Mouse (Mus musculus): ENCODE data around the gene Fbxo22. TPM values are rescaled to one million over a fixed set of nuclear protein-coding genes. Genes with fewer than 3 reads are reported as not detected.
"Not testable (repeated sequence)": the region's sequence is repeated elsewhere in the genome, so short reads cannot be mapped to it uniquely, and the experiment has no call there.

The Fbxo22 gene
- polyA plus RNA-seq, 1 experiment from 2014 or later = 73.6 TPM

- WGBS = 77% methylated on average over 3 of the region's 3 CpGs
- ATAC-seq (ENCODE audit: insufficient number of reproducible peaks, low FRiP score, low TSS enrichment, low read depth) = no peak
- no peak overlapping the region for H3K4me2 ChIP-seq (ENCODE audit: low read depth, severe bottlenecking)
- H3K9ac ChIP-seq (ENCODE audit: low read length) = no peak overlapping the region
- H3K27me3 ChIP-seq (ENCODE audit: control insufficient read depth, insufficient read depth, low read length) = no peaks in the 10 kb centered on the region
- H3K4me1 ChIP-seq (ENCODE audit: control insufficient read depth, insufficient read depth, low read length) = no peaks in the 10 kb centered on the region
- no peak for DNase-seq (ENCODE audit: low spot score)
- H3K27ac ChIP-seq (replicated peaks; ENCODE audit: low read depth, low read length) = no peak overlapping the region
- no peak overlapping the region for H3K4me3 ChIP-seq (ENCODE audit: low read depth, low read length)
- H3K36me3 ChIP-seq (ENCODE audit: control insufficient read depth, insufficient read depth, low read length) = no peaks in the 10 kb centered on the region
- H3K9me3 ChIP-seq (ENCODE audit: control insufficient read depth, low read length) = no peaks in the 10 kb centered on the region
Measured at GRCm38 (mm10) chr9:55243280-55243679, 34.6 kb downstream of the Fbxo22 start.

DNA sequence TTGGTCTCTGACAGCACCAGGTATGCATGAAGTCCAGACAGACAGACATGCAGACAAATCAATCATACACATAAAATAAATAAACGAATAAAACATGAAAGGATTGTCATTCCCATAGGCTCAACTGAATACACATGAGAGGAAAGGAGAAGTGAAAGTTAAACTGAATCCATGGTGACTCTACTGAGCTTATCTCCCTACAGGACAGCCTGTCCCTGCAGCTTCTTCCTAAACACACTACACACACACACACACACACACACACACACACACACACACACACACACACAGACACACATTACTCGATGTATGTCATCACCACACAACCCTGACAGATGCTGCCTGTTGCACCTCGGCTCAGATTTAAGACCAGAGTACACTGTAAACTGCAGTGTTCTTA lies 35.4 kb downstream of the Fbxo22 start:
- WGBS = 93% methylated on average over 3 of the region's 3 CpGs
- ATAC-seq (ENCODE audit: insufficient number of reproducible peaks, low FRiP score, low TSS enrichment, low read depth) = no peak
- no peaks in the 10 kb centered on the region for H3K4me1 ChIP-seq (ENCODE audit: control insufficient read depth, insufficient read depth, low read length)

DNA sequence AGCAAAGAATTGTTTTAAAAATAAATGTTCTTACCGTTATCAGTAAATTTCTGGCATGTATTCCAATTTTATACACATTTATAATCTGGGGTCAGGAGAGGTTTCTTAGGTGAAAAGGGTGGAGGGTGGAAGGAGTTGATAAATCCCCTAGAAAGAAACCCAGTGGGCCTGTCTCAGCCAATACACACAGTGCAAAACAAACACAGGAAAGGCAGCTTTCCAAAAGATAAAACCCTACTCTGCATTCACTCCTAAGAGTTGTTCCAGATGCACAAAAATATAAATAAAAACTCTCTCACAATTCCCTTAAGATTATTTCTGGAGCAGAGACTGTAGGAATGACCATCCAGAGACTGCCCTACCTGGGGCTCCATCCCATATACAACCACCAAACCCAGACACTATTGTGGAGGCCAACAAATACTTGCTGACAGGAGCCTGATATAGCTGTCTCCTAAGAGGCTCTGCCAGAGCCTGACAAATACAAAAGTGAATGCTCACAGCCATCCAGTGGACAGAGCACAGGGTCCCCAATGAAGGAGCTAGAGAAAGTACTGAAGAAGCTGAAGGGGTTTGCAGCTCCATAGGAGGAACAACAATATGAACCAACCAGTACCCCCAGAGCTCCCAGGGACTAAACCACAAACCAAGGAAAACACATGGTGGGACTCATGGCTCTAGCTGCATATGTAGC lies 36.5 kb downstream of the Fbxo22 start:
- not testable (repeated sequence) for H3K4me2 ChIP-seq (ENCODE audit: low read depth, severe bottlenecking); H3K4me1 ChIP-seq (ENCODE audit: control insufficient read depth, insufficient read depth, low read length); H3K27ac ChIP-seq (replicated peaks; ENCODE audit: low read depth, low read length); H3K27me3 ChIP-seq (ENCODE audit: control insufficient read depth, insufficient read depth, low read length); DNase-seq (ENCODE audit: low spot score); H3K9me3 ChIP-seq (ENCODE audit: control insufficient read depth, low read length); H3K9ac ChIP-seq (ENCODE audit: low read length); H3K36me3 ChIP-seq (ENCODE audit: control insufficient read depth, insufficient read depth, low read length); ATAC-seq (ENCODE audit: insufficient number of reproducible peaks, low FRiP score, low TSS enrichment, low read depth); H3K4me3 ChIP-seq (ENCODE audit: low read depth, low read length)
- WGBS = 96% methylated on average over 1 of the region's 1 CpGs

More for the DNA sequence above, 35.4 kb downstream of the Fbxo22 start:
- no peak overlapping the region for H3K4me3 ChIP-seq (ENCODE audit: low read depth, low read length)
- no peaks in the 10 kb centered on the region for H3K36me3 ChIP-seq (ENCODE audit: control insufficient read depth, insufficient read depth, low read length)
- H3K9me3 ChIP-seq (ENCODE audit: control insufficient read depth, low read length) = no peaks in the 10 kb centered on the region
- no peak for DNase-seq (ENCODE audit: low spot score)
- no peak overlapping the region for H3K27ac ChIP-seq (replicated peaks; ENCODE audit: low read depth, low read length)
- no peaks in the 10 kb centered on the region for H3K27me3 ChIP-seq (ENCODE audit: control insufficient read depth, insufficient read depth, low read length)
- H3K9ac ChIP-seq (ENCODE audit: low read length) = no peak overlapping the region
- no peak overlapping the region for H3K4me2 ChIP-seq (ENCODE audit: low read depth, severe bottlenecking)

GRCm38 (mm10) chr9:55246440-55246839 lies 37.7 kb downstream of the Fbxo22 start:
- DNase-seq (ENCODE audit: low spot score) (no peak), ATAC-seq (ENCODE audit: insufficient number of reproducible peaks, low FRiP score, low TSS enrichment, low read depth) (no peak)
- Histone ChIP-seq H3K9me3 (ENCODE audit: control insufficient read depth, low read length) (no peaks in the 10 kb centered on the region), H3K4me1 (ENCODE audit: control insufficient read depth, insufficient read depth, low read length) (no peaks in the 10 kb centered on the region), H3K27me3 (ENCODE audit: control insufficient read depth, insufficient read depth, low read length) (no peaks in the 10 kb centered on the region), H3K9ac (ENCODE audit: low read length) (no peak overlapping the region), H3K4me2 (ENCODE audit: low read depth, severe bottlenecking) (no peak overlapping the region), H3K4me3 (ENCODE audit: low read depth, low read length) (no peak overlapping the region), H3K27ac (replicated peaks; ENCODE audit: low read depth, low read length) (no peak overlapping the region), H3K36me3 (ENCODE audit: control insufficient read depth, insufficient read depth, low read length) (no peaks in the 10 kb centered on the region)
- WGBS = 75% methylated on average over 8 of the region's 8 CpGs

- 94% methylated on average over 4 of the region's 4 CpGs for WGBS
Measured at GRCm38 (mm10) chr9:55246918-55247317, 38.2 kb downstream of the Fbxo22 start.

GRCm38 (mm10) chr9:55248465-55248864 lies 39.7 kb downstream of the Fbxo22 start:
- no peaks in the 10 kb centered on the region for H3K4me1 ChIP-seq (ENCODE audit: control insufficient read depth, insufficient read depth, low read length)
- DNase-seq (ENCODE audit: low spot score) (no peak), ATAC-seq (ENCODE audit: insufficient number of reproducible peaks, low FRiP score, low TSS enrichment, low read depth) (no peak)
- no peak overlapping the region for H3K4me3 ChIP-seq (ENCODE audit: low read depth, low read length)
- WGBS = 88% methylated on average over 4 of the region's 4 CpGs
- no peak overlapping the region for H3K27ac ChIP-seq (replicated peaks; ENCODE audit: low read depth, low read length)
- no peaks in the 10 kb centered on the region for H3K36me3 ChIP-seq (ENCODE audit: control insufficient read depth, insufficient read depth, low read length)
- H3K9ac ChIP-seq (ENCODE audit: low read length) = no peak overlapping the region
- H3K27me3 ChIP-seq (ENCODE audit: control insufficient read depth, insufficient read depth, low read length) = no peaks in the 10 kb centered on the region
- no peak overlapping the region for H3K4me2 ChIP-seq (ENCODE audit: low read depth, severe bottlenecking)
- no peaks in the 10 kb centered on the region for H3K9me3 ChIP-seq (ENCODE audit: control insufficient read depth, low read length)

More at GRCm38 (mm10) chr9:55246918-55247317, 38.2 kb downstream of the Fbxo22 start:
- no peak for DNase-seq (ENCODE audit: low spot score)
- H3K9ac ChIP-seq (ENCODE audit: low read length) = no peak overlapping the region
- no peak overlapping the region for H3K4me2 ChIP-seq (ENCODE audit: low read depth, severe bottlenecking)
- no peaks in the 10 kb centered on the region for H3K9me3 ChIP-seq (ENCODE audit: control insufficient read depth, low read length)
- H3K4me1 ChIP-seq (ENCODE audit: control insufficient read depth, insufficient read depth, low read length) = no peaks in the 10 kb centered on the region
- H3K27ac ChIP-seq (replicated peaks; ENCODE audit: low read depth, low read length) = no peak overlapping the region
- no peaks in the 10 kb centered on the region for H3K36me3 ChIP-seq (ENCODE audit: control insufficient read depth, insufficient read depth, low read length)
- ATAC-seq (ENCODE audit: insufficient number of reproducible peaks, low FRiP score, low TSS enrichment, low read depth) = no peak
- no peak overlapping the region for H3K4me3 ChIP-seq (ENCODE audit: low read depth, low read length)
- H3K27me3 ChIP-seq (ENCODE audit: control insufficient read depth, insufficient read depth, low read length) = no peaks in the 10 kb centered on the region

DNA sequence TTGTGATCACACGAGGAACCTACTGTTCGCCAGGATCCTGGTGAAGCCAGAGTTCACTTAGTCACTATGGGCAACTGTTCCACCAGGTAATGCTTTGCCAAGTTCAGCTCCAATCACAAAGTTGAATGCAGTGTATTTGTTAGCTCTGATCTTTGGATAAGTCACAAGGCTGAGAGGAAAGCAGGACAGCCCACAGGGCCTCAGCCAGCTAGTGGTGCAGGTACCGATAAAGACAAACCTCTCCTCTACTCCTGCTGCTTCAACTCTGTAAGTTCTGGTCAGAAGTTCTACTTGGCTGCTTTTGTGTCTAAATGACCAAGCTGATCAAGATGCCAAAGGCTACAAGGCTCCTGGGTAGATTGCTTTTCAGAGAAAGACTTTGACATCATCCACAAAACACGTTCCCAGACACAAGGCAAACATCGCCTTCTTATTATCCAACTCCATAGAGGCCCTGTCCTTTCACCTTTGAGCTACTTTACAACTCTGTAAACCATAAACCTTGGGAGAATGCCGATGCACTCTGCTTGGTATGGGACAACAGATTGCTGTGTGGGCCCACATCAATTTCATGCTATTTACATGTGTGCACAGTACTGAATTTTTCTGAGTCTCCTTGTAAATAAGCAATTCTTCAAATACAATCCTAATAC lies 42.0 kb downstream of the Fbxo22 start:
- 82% methylated on average over 6 of the region's 6 CpGs for WGBS
- DNase-seq (ENCODE audit: low spot score) (no peak), ATAC-seq (ENCODE audit: insufficient number of reproducible peaks, low FRiP score, low TSS enrichment, low read depth) (no peak)
- Histone ChIP-seq H3K4me3 (ENCODE audit: low read depth, low read length) (no peak overlapping the region), H3K27ac (replicated peaks; ENCODE audit: low read depth, low read length) (no peak overlapping the region), H3K36me3 (ENCODE audit: control insufficient read depth, insufficient read depth, low read length) (no peaks in the 10 kb centered on the region), H3K9me3 (ENCODE audit: control insufficient read depth, low read length) (no peaks in the 10 kb centered on the region), H3K4me2 (ENCODE audit: low read depth, severe bottlenecking) (no peak overlapping the region), H3K9ac (ENCODE audit: low read length) (no peak overlapping the region), H3K27me3 (ENCODE audit: control insufficient read depth, insufficient read depth, low read length) (no peaks in the 10 kb centered on the region), H3K4me1 (ENCODE audit: control insufficient read depth, insufficient read depth, low read length) (no peaks in the 10 kb centered on the region)

DNA sequence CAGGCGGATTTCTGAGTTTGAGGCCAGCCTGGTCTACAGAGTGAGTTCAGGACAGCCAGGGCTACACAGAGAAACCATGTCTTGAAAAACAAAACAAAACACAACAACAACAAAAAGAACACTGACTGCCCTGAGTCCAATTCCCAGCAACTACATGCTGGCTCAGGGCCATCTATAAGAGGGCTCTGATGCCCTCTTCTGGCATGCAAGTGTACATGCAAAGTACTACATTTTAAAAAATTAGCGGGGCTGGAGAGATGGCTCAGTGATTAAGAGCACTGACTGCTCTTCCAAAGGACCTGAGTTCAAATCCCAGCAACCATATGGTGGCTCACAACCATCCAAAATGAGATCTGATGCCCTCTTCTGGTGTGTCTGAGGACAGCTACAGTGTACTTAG lies 43.4 kb downstream of the Fbxo22 start:
- DNase-seq (ENCODE audit: low spot score); H3K36me3 ChIP-seq (ENCODE audit: control insufficient read depth, insufficient read depth, low read length): not testable (repeated sequence)

More for the DNA sequence above, 43.4 kb downstream of the Fbxo22 start:
- H3K4me1 ChIP-seq (ENCODE audit: control insufficient read depth, insufficient read depth, low read length); ATAC-seq (ENCODE audit: insufficient number of reproducible peaks, low FRiP score, low TSS enrichment, low read depth); H3K4me2 ChIP-seq (ENCODE audit: low read depth, severe bottlenecking); H3K9me3 ChIP-seq (ENCODE audit: control insufficient read depth, low read length); H3K27ac ChIP-seq (replicated peaks; ENCODE audit: low read depth, low read length); H3K4me3 ChIP-seq (ENCODE audit: low read depth, low read length); H3K27me3 ChIP-seq (ENCODE audit: control insufficient read depth, insufficient read depth, low read length); H3K9ac ChIP-seq (ENCODE audit: low read length): not testable (repeated sequence)
- 65% methylated on average over 2 of the region's 2 CpGs for WGBS
